Mouse (Mus musculus) kidney, postnatal 4 days (tissue): ENCODE results near the gene Malrd1.
"Not testable (repeated sequence)": the region's sequence is repeated elsewhere in the genome, so short reads cannot be mapped to it uniquely, and the experiment has no call there.

Experiments used
- DNase-seq, 2 experiments: peaks; one replicate each; pipeline ENCODE4 v3.0.0; 2021; ENCODE audit warnings: mixed read lengths in 2 of 2

The Malrd1 gene

GRCm38 (mm10) chr2:15526241-15526924 lies at the start of gene Malrd1:
Gene Malrd1, plus strand, starts transcription at chr2:15526479.
- DNase-seq, result no peak

DNA sequence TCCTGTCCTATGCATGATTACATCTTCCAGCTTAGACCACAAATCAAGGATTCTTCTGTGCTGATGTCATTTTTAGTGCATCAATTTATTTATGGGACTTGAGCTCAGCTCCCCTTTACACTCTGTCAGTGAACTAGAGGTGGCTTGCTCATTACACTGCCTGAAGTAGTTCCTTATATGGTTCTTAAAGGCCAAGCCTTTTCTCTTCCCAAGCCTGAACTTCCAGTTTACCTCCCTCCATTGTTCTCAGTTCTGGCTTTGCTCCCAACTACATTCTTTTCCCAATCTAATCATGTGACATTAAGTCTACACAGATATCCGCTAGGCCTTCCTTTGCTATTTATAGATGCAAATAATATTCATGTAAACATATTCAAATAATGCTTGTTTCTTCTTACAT lies 12.4 kb downstream of the Malrd1 start:
- DNase-seq, result no peak

DNA sequence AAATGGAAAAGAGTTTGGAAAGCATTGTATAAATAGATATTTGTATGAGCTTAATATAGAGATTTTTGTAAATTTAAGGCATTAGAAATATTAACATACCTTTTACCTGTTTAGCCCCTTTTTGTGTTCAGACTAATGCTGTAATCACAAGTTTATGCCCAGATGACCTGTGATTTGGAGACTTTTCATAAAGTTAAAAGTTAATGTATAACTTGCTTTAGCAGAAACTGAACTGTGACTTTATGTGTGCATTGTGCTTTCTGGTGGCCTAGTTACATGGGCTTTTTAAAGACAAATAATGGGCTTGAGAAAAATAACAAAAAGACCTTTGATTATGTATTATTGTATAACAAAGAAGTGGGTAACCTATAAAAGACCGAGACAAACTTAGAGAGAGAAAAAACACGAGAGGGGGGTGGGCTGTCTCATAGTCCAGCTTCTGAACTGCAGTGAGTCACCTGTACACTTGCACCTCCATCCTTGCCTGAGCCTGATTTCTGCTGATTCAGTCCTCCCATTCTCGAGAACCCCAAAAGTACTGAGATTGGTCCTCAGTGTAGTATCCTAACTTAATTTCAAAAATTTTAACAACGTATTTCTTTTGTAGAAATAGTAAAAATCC lies 87.2 kb downstream of the Malrd1 start:
- DNase-seq, result no peak

- DNase-seq, result no peak
These were observed 87.7 kb downstream of the Malrd1 start for GRCm38 (mm10) chr2:15614026-15614425.

DNA sequence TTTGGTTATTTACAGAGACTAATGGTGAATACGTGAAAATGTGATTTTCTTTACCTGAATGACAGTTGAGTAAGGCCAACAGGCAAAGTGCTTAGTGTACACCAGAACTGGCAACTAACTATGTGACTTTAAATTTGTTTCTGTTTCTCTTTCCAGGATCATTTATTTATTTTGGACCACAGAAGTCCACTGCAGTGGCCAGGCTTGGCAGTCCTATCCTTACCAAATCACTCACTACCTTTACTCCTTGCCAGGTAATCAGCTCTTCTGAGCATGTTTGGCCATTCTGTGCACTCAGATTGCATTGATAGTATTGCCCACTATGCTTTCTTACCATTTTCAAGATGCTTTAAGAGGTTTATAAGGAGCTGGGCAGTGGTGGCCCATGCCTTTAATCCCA lies 109.5 kb downstream of the Malrd1 start:
- DNase-seq, result no peak

- no peak for DNase-seq
These were observed 117.6 kb downstream of the Malrd1 start for GRCm38 (mm10) chr2:15643864-15644263.

DNA sequence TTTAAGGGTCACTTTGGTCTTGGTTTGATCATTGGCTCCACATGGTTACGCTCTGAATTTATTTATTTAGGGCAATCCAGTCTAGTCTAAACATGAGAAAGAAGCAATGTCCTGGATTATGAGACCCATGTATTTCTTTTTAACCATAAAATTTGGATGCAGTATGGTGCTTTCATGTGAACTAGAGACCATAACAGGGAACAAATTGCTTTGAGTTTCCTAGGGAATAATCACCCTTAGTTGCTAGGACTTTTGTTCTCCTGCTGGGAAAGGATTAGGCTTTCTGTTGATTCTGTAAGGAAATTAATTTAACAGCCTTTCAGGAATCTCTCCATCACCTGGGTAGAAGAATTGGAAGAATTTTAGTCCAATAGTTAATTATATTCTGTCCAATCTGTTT lies 130.1 kb downstream of the Malrd1 start:
- DNase-seq, result no peak

DNA sequence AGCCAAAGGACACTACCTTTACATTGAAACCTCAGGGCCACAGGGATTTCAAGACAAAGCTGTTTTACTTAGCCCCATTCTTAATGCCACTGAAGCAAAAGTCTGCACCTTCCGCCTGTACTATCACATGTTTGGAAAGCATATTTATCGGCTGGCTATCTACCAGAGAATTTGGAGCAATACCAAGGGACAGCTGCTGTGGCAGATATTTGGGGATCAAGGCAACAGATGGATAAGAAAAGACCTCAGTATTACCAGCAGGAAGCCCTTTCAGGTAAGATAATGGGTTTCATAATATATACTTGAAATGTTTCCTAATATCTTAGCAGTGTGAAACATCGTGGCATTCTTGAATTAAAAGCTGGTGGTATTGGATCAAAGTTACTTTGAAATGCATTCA lies 176.7 kb downstream of the Malrd1 start:
- no peak for DNase-seq

DNA sequence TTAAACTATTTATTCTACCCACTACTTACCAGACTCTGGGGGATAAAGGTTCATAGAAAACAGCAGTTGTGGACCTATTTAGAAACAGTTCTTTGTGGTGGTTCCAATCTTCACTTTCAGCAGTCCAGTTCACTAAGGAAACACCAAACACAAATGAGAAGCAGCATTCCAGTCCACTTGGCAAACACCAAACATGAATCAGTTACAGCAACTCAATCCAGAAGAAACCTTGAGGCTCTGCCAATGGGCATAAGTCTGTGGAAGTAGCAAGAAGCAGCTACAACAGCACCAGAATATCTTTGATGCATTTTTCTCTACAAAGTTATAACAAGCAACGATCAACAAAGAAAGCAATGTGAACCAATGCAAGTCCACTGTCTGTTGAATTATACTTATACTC lies 214.7 kb downstream of the Malrd1 start:
- DNase-seq, result no peak

- DNase-seq, result no peak
These were observed 218.9 kb downstream of the Malrd1 start for GRCm38 (mm10) chr2:15744979-15745688.

GRCm38 (mm10) chr2:15784818-15785217 lies 258.5 kb downstream of the Malrd1 start:
- no peak for DNase-seq

DNA sequence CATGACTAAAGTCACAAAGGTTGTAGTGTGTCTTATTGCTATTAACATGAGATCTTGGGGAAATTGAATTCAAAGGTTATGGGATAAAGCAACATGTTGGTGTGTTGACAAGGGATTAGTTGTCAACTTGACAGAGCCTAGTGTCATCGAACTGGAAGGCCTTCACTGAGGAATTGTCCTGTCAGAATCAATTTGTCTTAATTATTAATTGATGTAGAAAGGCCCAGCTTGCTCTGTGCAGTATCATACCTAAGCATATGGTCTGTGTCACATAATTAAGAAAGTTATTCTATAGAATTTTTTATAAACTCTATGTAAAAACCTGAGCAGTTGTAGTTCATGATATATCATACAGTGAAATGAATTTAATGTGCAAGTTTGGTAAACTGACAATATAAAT lies 289.4 kb downstream of the Malrd1 start:
- no peak for DNase-seq

GRCm38 (mm10) chr2:15869380-15869779 lies 343.1 kb downstream of the Malrd1 start:
- peak in 1 of 2 experiments; percentile 1 for DNase-seq

DNA sequence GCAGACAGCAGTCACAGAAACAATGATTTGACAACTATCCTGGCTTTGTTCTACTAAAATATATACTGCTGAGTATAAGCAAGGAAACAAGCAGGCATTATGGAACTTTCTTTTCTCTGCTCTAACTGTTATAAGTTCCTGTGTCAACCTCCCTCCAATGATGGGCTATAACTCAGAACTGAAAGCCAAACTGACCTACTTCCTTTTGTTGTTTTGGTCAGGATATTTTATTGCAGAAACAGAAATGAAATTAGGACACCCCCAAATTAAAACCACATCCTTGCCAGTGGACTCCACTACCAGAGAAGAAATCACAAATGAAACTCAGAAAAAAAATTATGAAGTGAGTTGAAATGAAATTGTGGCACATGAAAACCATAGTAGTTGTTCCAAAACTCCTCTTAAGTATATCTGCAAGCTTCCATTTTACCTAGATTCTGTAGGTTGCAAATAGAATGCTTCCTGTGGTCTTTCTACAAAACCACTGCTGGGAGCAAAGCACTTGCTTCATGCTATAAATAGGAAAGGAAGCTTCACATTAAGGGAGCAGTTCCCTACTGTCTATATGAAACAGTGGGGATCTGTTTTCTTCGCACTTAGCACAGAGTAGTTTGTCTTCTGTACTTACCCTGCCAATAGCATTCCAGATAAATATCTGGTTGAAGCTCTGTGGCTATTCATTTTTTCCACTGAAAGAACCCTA lies 367.3 kb downstream of the Malrd1 start:
- no peak for DNase-seq

GRCm38 (mm10) chr2:15925432-15925831 lies 399.2 kb downstream of the Malrd1 start:
- DNase-seq, result no peak

DNA sequence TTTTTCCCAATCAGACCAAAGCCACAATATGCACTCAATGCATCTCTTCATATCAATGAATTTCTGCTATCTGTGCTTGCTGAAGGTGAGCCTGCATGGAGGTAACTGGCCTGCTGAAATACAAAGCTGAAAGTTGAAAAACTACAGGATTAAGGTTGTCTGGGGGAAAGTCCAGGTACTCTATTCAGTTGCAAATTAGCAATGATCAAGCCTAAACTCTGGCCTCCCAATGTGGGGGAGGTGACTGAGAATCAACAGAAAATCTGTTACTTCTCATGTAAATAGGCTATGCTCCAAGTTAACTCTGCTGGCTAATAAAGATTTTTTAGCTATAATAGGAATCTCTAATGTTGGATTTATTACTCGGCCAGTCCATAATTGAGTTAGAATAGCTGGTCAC lies 399.8 kb downstream of the Malrd1 start:
- no peak for DNase-seq

DNA sequence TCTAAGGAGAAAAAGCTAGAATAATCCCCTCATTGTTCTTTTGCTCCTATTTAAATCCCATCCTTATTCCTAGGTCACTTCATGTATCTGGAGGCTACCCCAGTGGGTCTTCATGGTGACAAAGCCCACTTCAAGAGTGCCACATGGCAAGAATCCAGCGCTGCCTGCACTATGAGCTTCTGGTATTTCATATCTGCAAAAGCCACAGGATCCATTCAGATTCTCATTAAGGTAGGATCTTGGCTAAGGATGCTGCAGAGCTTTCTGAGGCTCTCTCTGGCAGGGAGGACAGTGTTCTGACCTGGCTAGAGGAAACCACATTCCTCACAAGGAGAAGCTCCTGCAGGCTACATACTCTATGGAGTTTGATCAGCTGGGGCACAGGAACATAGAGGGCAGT lies 405.2 kb downstream of the Malrd1 start:
- no peak for DNase-seq

DNA sequence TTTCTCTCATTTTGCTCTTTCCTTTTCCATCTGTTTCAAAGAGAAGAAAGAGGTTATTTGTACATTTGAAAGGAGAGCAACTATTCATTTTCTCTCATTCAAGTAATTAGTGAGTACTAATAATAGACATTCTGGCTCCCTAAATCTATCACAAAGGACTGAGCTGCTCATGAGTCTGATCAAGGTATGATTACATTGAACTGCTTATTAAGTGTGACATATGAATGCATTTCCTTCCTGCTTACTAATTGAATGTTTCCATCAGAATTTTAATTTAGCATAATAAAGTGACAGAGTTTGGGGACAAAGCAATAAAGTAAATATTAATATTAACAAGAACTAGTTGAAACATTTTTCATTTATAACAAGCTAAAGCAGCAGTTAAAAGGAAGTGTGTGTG lies 405.6 kb downstream of the Malrd1 start:
- DNase-seq, result no peak

DNA sequence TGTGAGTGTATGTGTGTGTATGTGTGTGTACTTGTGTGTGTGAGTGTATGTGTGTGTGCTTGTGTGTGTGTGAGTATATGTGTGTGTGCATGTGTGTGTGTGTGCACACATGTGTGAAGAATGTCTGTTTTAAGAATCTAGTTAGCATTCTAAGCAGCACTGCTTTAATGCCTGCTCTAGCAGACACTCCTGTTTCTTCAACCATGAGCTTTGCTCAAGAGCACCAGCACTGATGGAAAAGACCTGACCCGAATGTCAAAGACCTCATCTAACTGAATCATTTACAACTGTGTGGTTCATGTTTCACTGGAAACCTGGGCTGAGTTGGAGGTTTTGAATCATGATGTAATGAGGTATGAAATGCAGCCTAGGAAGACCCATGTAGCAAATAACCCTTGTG lies 406.1 kb downstream of the Malrd1 start:
- DNase-seq, result no peak

DNA sequence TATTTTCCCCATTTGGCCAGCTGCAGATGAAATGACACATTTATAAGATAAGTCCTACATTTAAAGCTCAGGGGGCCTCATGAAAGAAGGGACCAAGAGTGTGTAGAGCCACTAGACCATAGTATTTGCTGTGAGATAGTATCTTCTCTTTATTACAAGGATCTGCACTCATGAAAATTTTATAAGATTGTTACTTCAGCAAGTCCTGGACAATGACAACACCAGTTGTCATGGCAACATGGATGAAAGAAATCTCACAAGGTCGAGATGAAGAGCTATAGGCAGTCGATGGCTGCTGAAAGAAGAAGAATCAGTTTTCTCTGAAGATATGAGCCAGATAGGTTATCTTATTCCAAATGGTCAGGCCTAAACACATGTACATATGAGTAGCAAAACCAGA lies 476.6 kb downstream of the Malrd1 start:
- no peak for DNase-seq

GRCm38 (mm10) chr2:16017046-16017445 lies 490.8 kb downstream of the Malrd1 start:
- DNase-seq, result not testable (repeated sequence)

- DNase-seq, result not testable (repeated sequence)
These were observed 491.4 kb downstream of the Malrd1 start for GRCm38 (mm10) chr2:16017719-16018118.

GRCm38 (mm10) chr2:16029752-16030151 lies 503.5 kb downstream of the Malrd1 start:
- peak in 1 of 2 experiments; percentile 1 for DNase-seq
